Mouse (Mus musculus) cerebellum, postnatal 14 days (tissue): ENCODE data around the gene Psmc2.

Experiments used
- DNase-seq, 2 experiments: peaks; one replicate each; pipeline ENCODE4 v3.0.0; 2021; ENCODE audit warnings: mixed read lengths in 2 of 2

Gene Psmc2

DNA sequence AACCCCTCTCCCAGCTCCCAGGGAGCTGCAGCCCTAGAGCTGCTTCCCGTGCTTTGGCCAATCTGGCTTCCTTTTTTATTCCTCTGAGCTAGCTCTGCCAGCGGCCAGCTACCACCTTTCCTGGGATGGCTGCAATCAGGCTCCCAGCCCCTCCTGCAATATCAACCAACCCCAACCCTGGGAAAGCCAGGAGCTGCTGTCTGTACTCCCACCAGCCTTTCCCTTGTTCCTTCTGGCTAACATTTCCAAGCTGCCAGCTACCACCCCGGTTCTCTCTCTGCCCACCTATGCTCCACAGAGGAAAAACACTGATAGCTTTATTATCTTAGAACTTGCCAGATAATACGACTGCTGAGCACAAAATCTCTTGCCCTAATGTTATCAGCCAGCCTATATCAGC is 19.8 kb downstream of the Psmc2 start:
- DNase-seq = no peak

DNA sequence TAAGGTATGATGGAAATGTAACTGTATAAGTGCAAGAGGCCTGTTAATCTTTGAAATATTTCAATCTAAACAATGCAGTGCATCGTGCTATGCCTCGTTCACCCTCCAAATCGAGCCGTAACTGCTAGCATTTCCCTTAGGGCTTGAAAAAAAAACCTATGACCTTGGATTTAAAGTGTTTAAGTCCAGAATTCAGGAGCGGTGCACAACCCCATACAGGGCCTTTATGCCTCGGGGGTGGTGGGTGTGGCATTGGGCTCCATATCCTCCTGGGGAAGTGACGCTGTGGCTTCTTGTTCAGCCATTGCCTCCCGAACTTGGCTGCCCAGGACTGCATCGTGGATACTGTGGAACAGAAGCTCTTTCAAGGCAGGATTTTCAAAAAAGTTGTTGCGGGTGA is 25.8 kb downstream of the Psmc2 start:
- DNase-seq = no peak

GRCm38 (mm10) chr5:21813994-21814393 is 28.9 kb downstream of the Psmc2 start:
- DNase-seq = peak; percentile 53 to 76

- no peak for DNase-seq
Observed at GRCm38 (mm10) chr5:21826370-21826769, 41.3 kb downstream of the Psmc2 start.

DNA sequence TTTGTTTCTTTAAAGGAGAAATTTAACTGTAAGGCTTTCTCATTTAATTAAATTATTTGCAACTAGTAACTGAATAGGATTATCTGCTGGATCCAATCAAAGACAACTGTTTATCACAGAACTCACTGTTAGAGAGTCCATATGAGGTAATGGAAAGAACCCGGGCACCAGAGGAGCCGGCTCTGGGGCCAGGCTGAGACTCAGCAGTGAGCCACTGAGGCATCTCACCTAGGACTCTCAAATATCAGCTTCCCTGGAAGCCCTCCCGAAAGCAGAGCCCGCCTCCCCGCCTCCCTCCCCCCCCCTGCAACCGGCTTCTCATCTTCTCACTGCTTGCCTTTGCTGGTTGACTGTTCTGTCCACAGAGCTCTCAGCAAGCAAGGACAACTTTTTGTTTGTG is 42.6 kb downstream of the Psmc2 start:
- DNase-seq = no peak

- DNase-seq = no peak
Observed at GRCm38 (mm10) chr5:21828855-21829254, 43.8 kb downstream of the Psmc2 start.

DNA sequence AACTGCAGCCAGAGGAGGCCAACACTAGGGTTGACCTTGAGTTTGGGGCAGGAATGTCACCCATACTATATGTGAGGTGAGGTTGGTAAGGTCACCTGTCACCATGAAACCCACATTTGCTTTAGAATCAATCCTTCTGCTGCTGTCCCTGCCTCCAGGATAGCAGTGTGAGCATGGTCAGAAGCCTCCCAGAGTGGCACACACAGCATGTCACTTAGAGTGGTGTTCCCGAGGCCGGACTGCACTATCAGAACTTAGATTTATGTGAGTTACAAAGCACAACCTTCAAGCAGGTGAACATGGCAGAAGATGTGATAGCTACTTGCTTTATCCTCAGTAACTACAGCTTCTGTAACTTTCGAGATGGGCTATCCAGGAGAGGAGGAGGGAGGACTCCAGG is 46.7 kb downstream of the Psmc2 start:
- DNase-seq = no peak

GRCm38 (mm10) chr5:21844676-21845075 is 59.6 kb downstream of the Psmc2 start:
- DNase-seq = no peak

- no peak for DNase-seq
Observed at GRCm38 (mm10) chr5:21846616-21847290, 61.7 kb downstream of the Psmc2 start.

DNA sequence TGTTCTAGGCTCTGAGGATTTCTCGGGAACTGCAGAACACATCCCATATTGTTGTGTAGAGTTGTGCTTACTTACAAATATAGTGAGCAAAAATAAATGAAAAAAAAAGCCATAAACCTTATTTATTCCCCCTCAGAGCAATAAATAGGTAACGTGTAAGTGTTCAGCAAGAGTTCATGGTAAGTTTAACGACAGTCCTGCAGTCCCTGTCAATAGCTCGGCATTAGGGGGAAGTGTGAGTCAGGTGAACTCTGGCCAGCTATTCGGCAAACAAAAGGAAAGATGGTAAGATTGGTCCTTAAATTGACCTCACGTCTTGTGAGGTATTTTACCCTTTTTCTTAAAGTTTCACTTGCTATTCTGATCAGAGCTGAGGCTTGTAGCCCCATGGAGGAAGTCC is 62.4 kb downstream of the Psmc2 start:
- DNase-seq = no peak

GRCm38 (mm10) chr5:21851679-21852340 is 66.7 kb downstream of the Psmc2 start:
- DNase-seq = no peak
